Mouse (Mus musculus): ENCODE data around the gene Tnik. TPM values are rescaled to one million over a fixed set of nuclear protein-coding genes. Genes with fewer than 3 reads are reported as not detected.
A peak's percentile ranks its signal among the peaks of the same experiment; 100 is the strongest.

The Tnik gene
- polyA plus RNA-seq, 1 experiment from 2014 or later = 9.8 TPM

DNA sequence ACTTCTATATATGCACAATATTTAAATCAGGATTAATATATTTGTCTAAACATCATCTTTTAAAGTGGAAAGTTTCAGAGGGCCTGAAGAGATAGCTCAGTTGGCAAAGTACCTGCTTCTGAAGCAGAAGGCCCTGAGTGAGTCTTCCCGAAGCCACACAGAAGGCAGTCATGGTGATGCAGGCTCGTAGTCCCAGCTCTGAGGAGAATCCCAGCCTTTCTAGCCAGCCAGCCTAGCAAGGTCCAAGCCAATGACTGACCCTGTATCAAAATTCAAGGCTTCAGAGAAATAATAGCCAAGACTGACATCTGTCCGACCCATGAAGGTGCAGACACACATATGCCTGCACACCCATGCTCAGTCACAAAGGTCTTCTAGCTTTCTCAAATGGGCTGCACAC, 279.9 kb downstream of the Tnik start:
- H3K9ac ChIP-seq (ENCODE audit: low read length) = no peak overlapping the region
- no peaks in the 10 kb centered on the region for H3K27me3 ChIP-seq (ENCODE audit: control insufficient read depth, insufficient read depth, low read length)
- peaks cover 3% of the 10 kb centered on the region; the same call in 1 of the 2 replicates for H3K9me3 ChIP-seq (replicated peaks; ENCODE audit: control insufficient read depth, low read length)
- H3K4me1 ChIP-seq (ENCODE audit: control insufficient read depth, insufficient read depth, low read length) = peaks cover 5% of the 10 kb centered on the region; the same call in 1 of the 2 replicates
- H3K4me3 ChIP-seq (ENCODE audit: low read length) = no peak overlapping the region
- 91% methylated on average over 3 of the region's 3 CpGs for WGBS
- no peak for ATAC-seq (replicated peaks; ENCODE audit: extremely low read depth, insufficient read depth, low FRiP score)
- peaks cover 3% of the 10 kb centered on the region; the same call in 1 of the 2 replicates for H3K36me3 ChIP-seq (ENCODE audit: control insufficient read depth, insufficient read depth)
- H3K27ac ChIP-seq (ENCODE audit: low read length) = no peak overlapping the region
- H3K4me2 ChIP-seq (ENCODE audit: low read depth, low read length) = no peak overlapping the region

DNA sequence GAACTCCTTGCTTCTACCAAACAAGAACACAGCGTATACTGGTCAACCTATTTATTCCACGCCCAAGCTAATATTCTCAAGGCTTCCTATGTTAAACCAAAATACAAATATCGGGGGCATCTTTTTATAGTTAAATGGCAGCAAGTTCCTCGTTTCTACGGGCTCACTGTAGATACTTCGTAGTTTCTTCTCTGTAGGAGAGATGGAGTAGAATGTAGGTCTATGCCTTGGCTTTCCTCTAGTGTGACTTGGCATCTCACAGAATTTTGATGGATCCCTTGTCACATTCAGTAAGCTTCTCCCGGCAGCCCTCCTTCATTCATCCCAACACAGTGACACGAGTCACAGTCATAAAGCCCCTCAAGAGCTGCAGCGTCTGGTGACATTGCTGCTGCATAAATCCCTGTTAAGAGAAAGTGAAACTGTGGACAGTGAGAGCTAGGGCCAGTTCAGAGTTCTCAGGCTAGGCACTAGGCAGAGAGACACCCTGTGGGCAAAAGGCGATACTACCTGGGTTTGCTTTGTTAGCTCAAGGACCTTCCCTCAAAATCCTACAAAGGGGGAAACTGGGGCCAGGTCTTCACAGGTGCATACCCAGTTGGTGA, 280.5 kb downstream of the Tnik start:
- peaks cover under 1% of the 10 kb centered on the region; the same call in 1 of the 2 replicates for H3K27me3 ChIP-seq (ENCODE audit: control insufficient read depth, insufficient read depth, low read length)
- H3K9ac ChIP-seq (ENCODE audit: low read length) = peak overlapping the region; percentile 50
- peak overlapping the region; percentile 43 for H3K4me2 ChIP-seq (ENCODE audit: low read depth, low read length)
- ATAC-seq (replicated peaks; ENCODE audit: extremely low read depth, insufficient read depth, low FRiP score) = no peak
- H3K27ac ChIP-seq (ENCODE audit: low read length) = no peak overlapping the region
- peaks cover 3% of the 10 kb centered on the region; the same call in 1 of the 2 replicates for H3K9me3 ChIP-seq (replicated peaks; ENCODE audit: control insufficient read depth, low read length)
- H3K4me1 ChIP-seq (ENCODE audit: control insufficient read depth, insufficient read depth, low read length) = peaks cover 5% of the 10 kb centered on the region; the same call in 1 of the 2 replicates
- peak overlapping the region; percentile 14; the same call in 1 of the 2 replicates for H3K4me3 ChIP-seq (ENCODE audit: low read length)
- H3K36me3 ChIP-seq (ENCODE audit: control insufficient read depth, insufficient read depth) = peaks cover 3% of the 10 kb centered on the region; the same call in 1 of the 2 replicates
- WGBS = 66% methylated on average over 10 of the region's 10 CpGs

- WGBS = 71% methylated on average over 11 of the region's 11 CpGs
- H3K4me2 ChIP-seq (ENCODE audit: low read depth, low read length) = no peak overlapping the region
- peaks cover 3% of the 10 kb centered on the region; the same call in 1 of the 2 replicates for H3K9me3 ChIP-seq (replicated peaks; ENCODE audit: control insufficient read depth, low read length)
- no peak overlapping the region for H3K27ac ChIP-seq (ENCODE audit: low read length)
- H3K9ac ChIP-seq (ENCODE audit: low read length) = no peak overlapping the region
- peaks cover 4% of the 10 kb centered on the region; the same call in 1 of the 2 replicates for H3K27me3 ChIP-seq (ENCODE audit: control insufficient read depth, insufficient read depth, low read length)
- no peak for ATAC-seq (replicated peaks; ENCODE audit: extremely low read depth, insufficient read depth, low FRiP score)
- H3K4me1 ChIP-seq (ENCODE audit: control insufficient read depth, insufficient read depth, low read length) = peaks cover 5% of the 10 kb centered on the region; the same call in 1 of the 2 replicates
- peaks cover 3% of the 10 kb centered on the region; the same call in 1 of the 2 replicates for H3K36me3 ChIP-seq (ENCODE audit: control insufficient read depth, insufficient read depth)
- H3K4me3 ChIP-seq (ENCODE audit: low read length) = no peak overlapping the region
Measured at GRCm38 (mm10) chr3:28544345-28544869, 281.4 kb downstream of the Tnik start.

DNA sequence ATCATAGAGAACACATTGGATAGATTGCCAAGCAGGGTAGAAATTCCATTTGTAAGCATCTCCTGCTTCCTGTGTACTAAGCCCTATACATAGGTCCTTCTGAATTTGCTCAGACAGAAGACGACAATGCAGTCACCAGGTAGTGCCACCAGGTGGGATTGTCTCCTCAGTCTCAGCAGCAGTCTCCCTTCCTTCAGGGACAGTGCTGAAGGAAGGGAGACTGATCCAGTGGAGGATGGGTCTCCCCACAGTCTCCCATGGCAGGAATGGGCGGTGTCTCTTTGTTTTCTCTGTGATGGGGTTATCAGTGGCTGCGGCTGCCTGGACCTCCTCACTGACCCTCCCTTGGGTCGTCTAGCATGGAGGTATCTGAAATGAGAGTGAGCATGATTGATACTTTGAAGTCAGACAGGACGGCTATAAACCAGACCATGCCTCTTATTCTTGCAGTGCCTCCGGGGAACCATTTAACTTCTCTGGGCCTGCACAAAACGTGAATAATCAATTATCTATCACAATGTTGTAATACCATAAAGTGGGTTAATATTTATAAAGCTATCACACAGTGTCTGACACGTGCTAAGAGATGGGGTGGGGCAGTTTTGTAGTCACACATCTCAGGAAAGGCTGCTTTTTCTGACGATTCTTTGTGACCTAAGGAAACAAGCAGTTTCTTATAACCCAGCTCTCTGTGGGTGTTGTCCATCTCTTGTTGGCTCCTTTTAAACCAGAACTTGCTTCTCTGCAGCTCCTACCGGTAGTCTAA, 285.1 kb downstream of the Tnik start:
- ATAC-seq (replicated peaks; ENCODE audit: extremely low read depth, insufficient read depth, low FRiP score) = no peak
- WGBS = 55% methylated on average over 10 of the region's 10 CpGs
- Histone ChIP-seq H3K27ac (ENCODE audit: low read length) (no peak overlapping the region), H3K9ac (ENCODE audit: low read length) (no peak overlapping the region), H3K27me3 (ENCODE audit: control insufficient read depth, insufficient read depth, low read length) (peaks cover 18% of the 10 kb centered on the region), H3K4me3 (ENCODE audit: low read length) (no peak overlapping the region), H3K4me2 (ENCODE audit: low read depth, low read length) (no peak overlapping the region), H3K4me1 (ENCODE audit: control insufficient read depth, insufficient read depth, low read length) (peaks cover 4% of the 10 kb centered on the region; the same call in 1 of the 2 replicates), H3K9me3 (replicated peaks; ENCODE audit: control insufficient read depth, low read length) (peaks cover 3% of the 10 kb centered on the region; the same call in 1 of the 2 replicates), H3K36me3 (ENCODE audit: control insufficient read depth, insufficient read depth) (no peaks in the 10 kb centered on the region)

GRCm38 (mm10) chr3:28549391-28549790, 286.4 kb downstream of the Tnik start:
- 58% methylated on average over 6 of the region's 6 CpGs for WGBS

GRCm38 (mm10) chr3:28550497-28551093, 287.6 kb downstream of the Tnik start:
- Histone ChIP-seq H3K9me3 (replicated peaks; ENCODE audit: control insufficient read depth, low read length) (peaks cover 3% of the 10 kb centered on the region; the same call in 1 of the 2 replicates), H3K4me3 (ENCODE audit: low read length) (no peak overlapping the region), H3K36me3 (ENCODE audit: control insufficient read depth, insufficient read depth) (no peaks in the 10 kb centered on the region), H3K9ac (ENCODE audit: low read length) (no peak overlapping the region), H3K4me2 (ENCODE audit: low read depth, low read length) (no peak overlapping the region), H3K27ac (ENCODE audit: low read length) (no peak overlapping the region), H3K27me3 (ENCODE audit: control insufficient read depth, insufficient read depth, low read length) (peaks cover 18% of the 10 kb centered on the region), H3K4me1 (ENCODE audit: control insufficient read depth, insufficient read depth, low read length) (peaks cover 15% of the 10 kb centered on the region)
- 75% methylated on average over 6 of the region's 6 CpGs for WGBS
- no peak for ATAC-seq (replicated peaks; ENCODE audit: extremely low read depth, insufficient read depth, low FRiP score)

More at GRCm38 (mm10) chr3:28549391-28549790, 286.4 kb downstream of the Tnik start:
- no peak overlapping the region for H3K4me3 ChIP-seq (ENCODE audit: low read length)
- no peak overlapping the region for H3K4me2 ChIP-seq (ENCODE audit: low read depth, low read length)
- H3K9me3 ChIP-seq (replicated peaks; ENCODE audit: control insufficient read depth, low read length) = peaks cover 3% of the 10 kb centered on the region; the same call in 1 of the 2 replicates
- peaks cover 18% of the 10 kb centered on the region for H3K27me3 ChIP-seq (ENCODE audit: control insufficient read depth, insufficient read depth, low read length)
- no peaks in the 10 kb centered on the region for H3K36me3 ChIP-seq (ENCODE audit: control insufficient read depth, insufficient read depth)
- no peak for ATAC-seq (replicated peaks; ENCODE audit: extremely low read depth, insufficient read depth, low FRiP score)
- no peak overlapping the region for H3K27ac ChIP-seq (ENCODE audit: low read length)
- no peak overlapping the region for H3K9ac ChIP-seq (ENCODE audit: low read length)
- H3K4me1 ChIP-seq (ENCODE audit: control insufficient read depth, insufficient read depth, low read length) = peaks cover 6% of the 10 kb centered on the region

- no peak overlapping the region for H3K4me3 ChIP-seq (ENCODE audit: low read length)
- no peak for ATAC-seq (replicated peaks; ENCODE audit: extremely low read depth, insufficient read depth, low FRiP score)
- no peak overlapping the region for H3K27ac ChIP-seq (ENCODE audit: low read length)
- WGBS = 79% methylated on average over 1 of the region's 1 CpGs
- H3K9me3 ChIP-seq (replicated peaks; ENCODE audit: control insufficient read depth, low read length) = no peaks in the 10 kb centered on the region
- peaks cover 18% of the 10 kb centered on the region for H3K4me1 ChIP-seq (ENCODE audit: control insufficient read depth, insufficient read depth, low read length)
- no peak overlapping the region for H3K9ac ChIP-seq (ENCODE audit: low read length)
- H3K4me2 ChIP-seq (ENCODE audit: low read depth, low read length) = no peak overlapping the region
- H3K27me3 ChIP-seq (ENCODE audit: control insufficient read depth, insufficient read depth, low read length) = peaks cover 18% of the 10 kb centered on the region
- no peaks in the 10 kb centered on the region for H3K36me3 ChIP-seq (ENCODE audit: control insufficient read depth, insufficient read depth)
Measured at GRCm38 (mm10) chr3:28551756-28552155, 288.7 kb downstream of the Tnik start.

GRCm38 (mm10) chr3:28554934-28555333, 291.9 kb downstream of the Tnik start:
- no peak for ATAC-seq (replicated peaks; ENCODE audit: extremely low read depth, insufficient read depth, low FRiP score)
- Histone ChIP-seq H3K9ac (ENCODE audit: low read length) (no peak overlapping the region), H3K36me3 (ENCODE audit: control insufficient read depth, insufficient read depth) (no peaks in the 10 kb centered on the region), H3K27me3 (ENCODE audit: control insufficient read depth, insufficient read depth, low read length) (peaks cover 14% of the 10 kb centered on the region), H3K9me3 (replicated peaks; ENCODE audit: control insufficient read depth, low read length) (no peaks in the 10 kb centered on the region), H3K4me1 (ENCODE audit: control insufficient read depth, insufficient read depth, low read length) (peaks cover 24% of the 10 kb centered on the region), H3K27ac (ENCODE audit: low read length) (no peak overlapping the region), H3K4me3 (ENCODE audit: low read length) (no peak overlapping the region), H3K4me2 (ENCODE audit: low read depth, low read length) (no peak overlapping the region)
- 89% methylated on average over 9 of the region's 9 CpGs for WGBS

All from heart, embryonic 16.5 days (tissue).